Mouse (Mus musculus) stomach, postnatal 0 days (tissue): Measurements from ENCODE around the gene Rnf38.

Source experiments
- CTCF ChIP-seq: IDR thresholded peaks from 2 replicates; pipeline ENCODE4 v1.5.1; 2016; ENCODE audit warnings: antibody characterized with exemption, low read depth, mild to moderate bottlenecking, moderate library complexity
- EP300 ChIP-seq: optimal IDR thresholded peaks from 2 replicates; pipeline ENCODE3; 2016; ENCODE audit warnings: antibody characterized with exemption

DNA sequence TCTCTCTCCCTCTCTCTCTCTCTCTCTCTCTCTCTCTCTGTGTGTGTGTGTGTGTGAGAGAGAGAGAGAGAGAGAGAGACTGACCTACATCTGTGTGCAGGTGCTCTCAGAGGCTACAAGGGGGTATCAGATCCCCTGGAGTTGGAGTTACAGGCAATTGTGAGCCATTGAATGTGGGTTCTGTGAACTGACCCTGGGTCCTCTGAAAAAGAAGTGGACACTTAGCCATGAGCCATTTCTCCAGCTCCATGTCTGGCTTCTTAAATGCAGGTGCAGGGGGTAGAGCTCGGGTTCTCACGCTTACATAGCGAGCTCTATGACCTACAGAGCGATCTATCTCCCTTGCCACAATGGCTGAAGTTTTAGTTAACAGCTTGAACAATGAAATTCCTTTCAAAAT is 25.5 kb upstream of the Rnf38 start:
- TF ChIP-seq CTCF (no peak), EP300 (no peak)
